Mouse (Mus musculus) heart, embryonic 12.5 days (tissue): ENCODE measurements around the gene Bhlhe41. TPM values are rescaled to one million over a fixed set of nuclear protein-coding genes. Genes with fewer than 3 reads are reported as not detected.

Experiments
- ATAC-seq: fragments of 200-750 bp; cut with Nextera tagmentation; 2 replicates; pipeline ENCODE4 v1.8.0; 2017; ENCODE audit warnings: moderate TSS enrichment, moderate library complexity; ENCODE audit not compliant: insufficient number of reproducible peaks, low FRiP score
- H3K27ac ChIP-seq: fragments of 300-500 bp; sonication (generic); 2 replicates; pipeline ENCODE4 v1.5.1; 2016; ENCODE audit warnings: mild to moderate bottlenecking, moderate library complexity; ENCODE audit not compliant: poor library complexity, severe bottlenecking
- H3K27me3 ChIP-seq: fragments of 300-500 bp; sonication (generic); replicated peaks from 2 replicates; pipeline ENCODE4 v1.6.1; 2016; ENCODE audit warnings: mild to moderate bottlenecking, moderate library complexity
- H3K36me3 ChIP-seq: fragments of 300-500 bp; sonication (generic); 2 replicates; pipeline ENCODE4 v1.6.1; 2016; ENCODE audit warnings: mild to moderate bottlenecking, moderate library complexity
- H3K4me1 ChIP-seq: fragments of 300-500 bp; sonication (generic); replicated peaks from 2 replicates; pipeline ENCODE4 v1.6.1; 2016; ENCODE audit warnings: mild to moderate bottlenecking
- H3K4me2 ChIP-seq: fragments of 300-500 bp; sonication (generic); 2 replicates; pipeline ENCODE4 v1.6.1; 2016; ENCODE audit warnings: mild to moderate bottlenecking, moderate library complexity
- H3K4me3 ChIP-seq: fragments of 300-500 bp; sonication (generic); 2 replicates; pipeline ENCODE4 v1.5.1; 2016; ENCODE audit warnings: mild to moderate bottlenecking
- H3K9ac ChIP-seq: fragments of 300-500 bp; sonication (generic); 2 replicates; pipeline ENCODE4 v1.6.1; 2016; ENCODE audit warnings: mild to moderate bottlenecking, moderate library complexity
- H3K9me3 ChIP-seq: fragments of 300-500 bp; sonication (generic); replicated peaks from 2 replicates; pipeline ENCODE4 v1.6.1; 2016; ENCODE audit warnings: mild to moderate bottlenecking, moderate library complexity
- WGBS: fragments of 180-500 bp; shearing (Covaris S2); methylation state at CpG from one replicate; pipeline ENCODE4 v1.1.7; 2016; 5-methylcytosine and 5-hydroxymethylcytosine counted together
- polyA plus RNA-seq: library from polyadenylated mRNA; unstranded; fragments of >200 nt; fragmentation: Nextera tagmentation; extraction: Ambion mirVana; gene quantifications from 2 replicates; pipeline ENCODE4 v1.2.1, GENCODE M21; 2016

Gene Bhlhe41
- polyA plus RNA-seq, 1 experiment from 2014 or later = 6.9 TPM

DNA sequence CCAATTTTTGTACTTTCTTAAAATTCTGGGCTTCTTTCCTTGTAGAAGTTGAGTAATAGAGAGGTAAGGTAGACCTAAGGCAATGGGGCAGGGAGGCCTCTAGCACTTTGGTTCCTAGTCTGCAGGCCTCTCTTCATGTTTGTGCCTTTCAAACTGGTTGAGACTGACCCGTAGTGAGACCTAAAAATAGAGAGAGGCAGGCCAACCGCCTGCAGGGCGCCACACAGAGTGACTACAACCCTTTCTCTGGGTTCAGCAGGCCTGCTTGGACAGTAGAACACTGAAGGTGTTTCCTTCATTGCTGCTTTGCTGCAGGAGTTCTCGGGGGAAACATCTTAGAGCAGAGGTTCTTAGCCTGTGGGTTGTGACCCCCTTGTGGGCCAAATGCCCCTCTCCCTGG, 5.6 kb upstream of the Bhlhe41 start:
- no peak for ATAC-seq
- Histone ChIP-seq H3K4me2 (no peak overlapping the region), H3K9me3 (no peaks in the 10 kb centered on the region), H3K4me1 (peaks cover 21% of the 10 kb centered on the region), H3K9ac (0 out of 2 replicates have a peak overlapping the region, but pooled peaks have one; percentile 17), H3K4me3 (no peak overlapping the region), H3K27me3 (no peaks in the 10 kb centered on the region), H3K36me3 (no peaks in the 10 kb centered on the region), H3K27ac (peak overlapping the region; percentile 79)
- 25% methylated on average over 4 of the region's 4 CpGs for WGBS

DNA sequence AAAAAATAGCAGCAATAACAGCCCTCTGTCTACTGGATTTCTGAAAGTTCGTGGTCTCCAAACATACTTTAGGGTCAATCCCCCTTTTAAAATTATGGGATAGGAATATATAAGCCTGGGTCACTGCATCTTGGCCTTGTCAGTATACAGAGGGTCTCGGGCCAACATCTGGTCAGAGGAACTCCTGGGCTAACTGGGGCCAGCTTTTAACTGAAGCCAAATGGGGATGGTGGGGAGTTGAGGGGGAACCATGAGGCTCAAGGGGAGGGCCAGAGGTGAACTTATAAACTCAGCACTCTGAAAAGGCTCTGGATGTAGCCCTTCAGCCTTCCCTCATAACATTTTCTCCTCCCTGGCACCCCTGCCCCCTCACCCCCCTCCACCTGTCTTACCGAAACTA, 1.8 kb upstream of the Bhlhe41 start:
- Histone ChIP-seq H3K9me3 (no peaks in the 10 kb centered on the region), H3K4me1 (peaks cover 25% of the 10 kb centered on the region), H3K9ac (no peak overlapping the region), H3K4me2 (peak overlapping the region; percentile 92; the same call in 1 of the 2 replicates), H3K27me3 (0 out of 2 replicates have a peak, but pooled peaks cover 4% of the 10 kb centered on the region), H3K36me3 (no peaks in the 10 kb centered on the region), H3K4me3 (no peak overlapping the region), H3K27ac (no peak overlapping the region)
- no peak for ATAC-seq
- 58% methylated on average over 3 of the region's 3 CpGs for WGBS

DNA sequence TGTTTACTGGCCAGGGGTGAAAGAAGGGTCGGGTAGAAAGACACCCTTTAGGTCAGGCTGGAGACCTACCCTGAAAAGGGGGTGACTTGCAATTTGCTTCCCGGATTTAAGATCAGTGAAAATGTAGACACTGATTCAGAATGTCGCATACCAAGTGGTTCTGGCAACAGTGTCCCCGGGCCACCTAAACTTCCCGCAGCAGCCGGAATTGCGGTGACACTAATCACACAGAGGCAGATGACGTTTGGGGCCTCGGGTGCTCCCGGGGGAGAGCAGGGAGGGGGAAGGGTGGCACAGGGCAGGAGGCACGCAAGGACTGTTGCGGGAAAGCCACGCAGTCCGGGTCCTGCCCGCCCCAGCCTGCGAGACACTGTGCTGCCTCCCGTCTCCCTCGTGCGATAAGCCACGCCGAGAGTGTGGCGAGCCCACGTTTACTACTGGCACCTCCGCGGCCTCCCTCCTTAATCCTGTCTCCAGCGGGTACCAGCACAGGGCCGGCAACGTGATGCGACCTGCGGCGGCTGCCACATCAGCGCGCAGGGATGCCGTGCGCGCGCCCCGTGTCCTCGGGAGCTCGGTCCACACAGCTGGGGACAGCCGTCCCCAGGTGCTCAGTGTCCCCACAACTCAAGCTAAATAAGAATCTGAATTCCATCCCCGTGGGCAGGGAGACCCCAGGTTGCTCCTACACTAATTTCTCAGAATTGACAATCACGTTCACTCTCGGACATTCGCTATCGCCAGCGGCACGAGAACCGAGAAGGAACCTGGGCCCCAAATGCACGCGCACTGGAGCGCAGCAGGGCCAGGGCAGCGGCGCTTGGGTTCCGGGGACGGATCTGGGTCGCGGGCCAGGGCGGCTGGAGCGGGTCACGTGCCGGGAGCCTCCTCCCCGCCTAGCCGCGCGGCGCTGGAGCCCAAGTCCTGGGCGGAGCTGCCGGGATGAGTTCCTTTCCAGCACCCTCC, 811 bp upstream of the Bhlhe41 start:
- Histone ChIP-seq H3K27me3 (0 out of 2 replicates have a peak, but pooled peaks cover 4% of the 10 kb centered on the region), H3K36me3 (no peaks in the 10 kb centered on the region), H3K4me2 (peak overlapping the region; percentile 92), H3K4me1 (peaks cover 19% of the 10 kb centered on the region), H3K4me3 (peak overlapping the region; percentile 73), H3K27ac (peak overlapping the region; percentile 86), H3K9me3 (no peaks in the 10 kb centered on the region), H3K9ac (peak overlapping the region; percentile 73)
- WGBS = under 1% methylated on average over 69 of the region's 69 CpGs
- ATAC-seq = peak; percentile 34; the same call in 1 of the 2 replicates

DNA sequence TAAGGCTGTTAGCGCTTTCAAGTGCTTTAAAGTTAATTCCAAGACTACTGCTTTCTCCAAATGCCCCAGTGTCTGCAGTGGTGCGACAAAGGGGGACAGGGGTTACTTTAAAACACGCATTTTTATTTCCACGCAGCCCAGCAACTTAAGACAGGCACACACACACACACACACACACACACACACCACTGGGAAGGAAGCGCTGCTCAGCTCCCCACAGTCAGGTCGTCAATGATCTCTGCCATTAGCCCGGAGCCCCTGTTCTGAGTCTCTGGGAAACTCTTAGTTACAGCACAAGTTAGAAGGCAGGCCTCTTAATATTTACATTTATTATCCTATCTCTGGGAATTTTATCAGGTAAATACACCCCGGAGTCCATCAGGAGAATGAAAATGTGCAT, 1.2 kb downstream of the Bhlhe41 start:
- ATAC-seq = no peak
- Histone ChIP-seq H3K9ac (peak overlapping the region; percentile 79), H3K27ac (0 out of 2 replicates have a peak overlapping the region, but pooled peaks have one; percentile 71), H3K27me3 (0 out of 2 replicates have a peak, but pooled peaks cover 4% of the 10 kb centered on the region), H3K36me3 (no peaks in the 10 kb centered on the region; the same call in 1 of the 2 replicates), H3K9me3 (no peaks in the 10 kb centered on the region), H3K4me1 (peaks cover 7% of the 10 kb centered on the region), H3K4me2 (peak overlapping the region; percentile 92), H3K4me3 (peak overlapping the region; percentile 73)
- WGBS = 2% methylated on average over 8 of the region's 8 CpGs

DNA sequence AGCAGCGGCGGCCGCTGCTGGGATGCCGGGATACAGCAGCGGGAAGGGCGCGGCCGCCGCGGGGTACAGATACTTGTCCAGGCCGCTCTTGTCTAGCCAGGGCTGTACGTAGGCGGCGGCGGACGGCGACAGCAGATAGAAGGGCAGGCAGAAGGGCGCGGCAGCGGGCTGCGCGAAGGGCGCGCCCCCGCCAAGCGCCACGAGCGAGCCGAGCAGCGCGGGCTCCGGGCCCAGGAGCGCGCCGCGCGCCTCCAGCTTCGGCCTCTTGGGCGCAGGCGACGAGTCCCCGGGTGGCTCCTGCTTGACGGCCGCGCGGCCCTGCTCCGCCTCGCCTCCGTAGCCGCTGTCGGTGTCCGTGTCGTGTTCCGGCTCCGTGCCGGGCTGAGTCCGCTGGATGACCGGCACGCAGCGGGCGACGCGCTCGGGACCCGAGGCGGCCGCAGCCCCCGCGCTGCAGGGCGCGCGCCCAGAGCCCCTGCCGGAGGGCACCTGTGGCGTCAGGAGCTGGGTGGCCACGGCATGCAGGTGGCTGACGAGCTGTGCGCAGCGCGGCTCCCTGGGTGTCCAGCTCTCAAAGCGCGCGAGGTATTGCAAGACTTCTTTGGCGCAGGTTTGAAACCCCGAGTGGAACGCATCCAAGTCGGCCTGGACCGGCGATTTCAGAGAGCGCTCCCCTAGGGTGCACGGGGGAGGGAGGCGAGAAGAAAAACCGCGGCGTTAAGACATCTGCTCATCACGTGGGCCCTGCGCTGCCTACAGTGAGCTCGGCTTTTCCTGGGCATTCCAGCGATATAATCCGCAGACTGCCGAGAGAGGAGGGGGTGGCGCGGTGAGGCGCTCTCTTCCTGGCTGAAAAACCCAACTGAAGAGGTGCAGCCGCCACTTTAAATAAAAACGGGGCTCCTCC, 2.0 kb downstream of the Bhlhe41 start:
- Histone ChIP-seq H3K4me3 (peak overlapping the region; percentile 73), H3K9me3 (no peaks in the 10 kb centered on the region), H3K9ac (peak overlapping the region; percentile 79), H3K27ac (peak overlapping the region; percentile 71), H3K4me2 (peak overlapping the region; percentile 92), H3K27me3 (0 out of 2 replicates have a peak, but pooled peaks cover 4% of the 10 kb centered on the region), H3K36me3 (no peaks in the 10 kb centered on the region; the same call in 1 of the 2 replicates), H3K4me1 (peaks cover 6% of the 10 kb centered on the region)
- under 1% methylated on average over 104 of the region's 105 CpGs for WGBS
- ATAC-seq = peak; percentile 46

DNA sequence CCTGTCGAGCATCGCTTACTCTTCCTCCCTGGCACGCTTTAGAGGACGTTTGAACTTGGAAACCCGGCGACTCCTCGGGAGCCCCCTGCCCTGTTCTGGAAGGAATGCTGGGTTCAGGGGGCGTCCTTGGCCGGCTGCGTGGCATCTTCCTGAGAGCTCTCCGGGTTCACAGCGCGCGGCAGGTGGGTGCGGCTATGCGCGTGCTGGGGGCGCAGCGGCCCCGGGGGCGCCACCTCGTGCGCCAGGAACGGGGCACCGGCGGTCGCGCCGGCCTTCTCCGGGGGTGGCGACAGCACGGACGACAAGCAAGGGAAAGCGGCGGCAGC, 2.7 kb downstream of the Bhlhe41 start:
- Histone ChIP-seq H3K36me3 (no peaks in the 10 kb centered on the region; the same call in 1 of the 2 replicates), H3K9me3 (no peaks in the 10 kb centered on the region), H3K27ac (peak overlapping the region; percentile 71), H3K4me2 (peak overlapping the region; percentile 92), H3K4me1 (peaks cover 6% of the 10 kb centered on the region), H3K4me3 (peak overlapping the region; percentile 73), H3K9ac (peak overlapping the region; percentile 79), H3K27me3 (0 out of 2 replicates have a peak, but pooled peaks cover 4% of the 10 kb centered on the region)
- ATAC-seq = no peak
- 2% methylated on average over 33 of the region's 35 CpGs for WGBS

DNA sequence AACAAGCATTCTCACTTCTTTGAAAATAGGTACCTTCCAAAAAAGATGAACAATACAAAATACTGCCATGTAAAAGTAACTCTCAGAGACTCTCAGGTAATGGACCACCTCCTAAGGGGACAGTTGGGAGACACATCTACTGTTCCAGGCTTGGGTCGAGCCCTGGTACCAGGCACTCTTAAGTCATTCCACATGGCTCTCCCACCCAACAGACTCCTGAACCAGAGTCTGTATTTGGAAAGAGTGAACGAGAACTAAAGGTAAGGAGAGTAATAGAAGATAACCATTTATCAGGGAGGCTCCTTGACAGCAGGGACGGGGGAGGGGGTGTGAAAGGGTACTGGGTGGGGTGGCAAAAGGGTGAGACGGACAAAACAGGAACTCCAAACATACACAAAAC, 3.0 kb downstream of the Bhlhe41 start:
- H3K9ac ChIP-seq = peak overlapping the region; percentile 79
- H3K27me3 ChIP-seq = 0 out of 2 replicates have a peak, but pooled peaks cover 4% of the 10 kb centered on the region
- ATAC-seq = no peak
- H3K4me2 ChIP-seq = peak overlapping the region; percentile 92
- no peaks in the 10 kb centered on the region; the same call in 1 of the 2 replicates for H3K36me3 ChIP-seq
- WGBS = 13% methylated on average over 4 of the region's 4 CpGs
- H3K4me3 ChIP-seq = peak overlapping the region; percentile 73
- no peaks in the 10 kb centered on the region for H3K9me3 ChIP-seq
- peaks cover 6% of the 10 kb centered on the region for H3K4me1 ChIP-seq
- H3K27ac ChIP-seq = no peak overlapping the region

DNA sequence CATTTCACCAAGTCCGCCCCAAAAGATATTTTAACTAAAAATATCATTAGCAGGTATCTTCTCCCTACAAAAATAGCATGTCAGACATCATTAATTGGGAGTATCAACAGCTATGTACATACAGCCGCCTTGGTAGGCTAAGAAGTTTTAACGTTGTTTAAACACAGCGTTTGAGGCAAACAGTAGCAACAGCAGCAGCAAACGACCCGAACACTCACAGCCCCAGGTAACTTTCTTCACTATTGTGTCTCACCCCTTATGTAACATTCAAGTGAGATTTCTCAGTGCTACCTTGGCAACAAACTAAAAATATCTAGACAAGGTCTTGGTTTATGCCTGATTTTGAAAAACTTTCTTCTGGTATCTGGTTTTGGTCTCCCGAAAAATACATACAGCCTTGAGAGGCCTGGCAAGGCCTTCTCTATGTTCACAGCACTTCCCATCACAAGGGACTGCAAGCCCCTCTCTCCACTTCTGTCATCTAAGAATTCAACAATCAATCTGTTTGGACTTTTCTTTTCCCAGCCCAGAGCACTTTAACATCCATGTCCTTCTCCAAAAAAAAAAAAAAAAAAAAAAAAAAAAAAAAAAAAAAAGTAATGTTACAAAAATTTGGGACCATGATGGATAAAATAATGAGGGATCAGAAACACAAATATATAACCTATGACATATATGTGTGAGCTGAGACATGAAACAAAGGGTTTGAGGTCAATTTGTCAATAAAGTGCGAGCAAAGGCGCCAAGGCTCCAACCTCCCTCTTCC, 3.7 kb downstream of the Bhlhe41 start:
- Histone ChIP-seq H3K9ac (peak overlapping the region; percentile 79; the same call in 1 of the 2 replicates), H3K36me3 (no peaks in the 10 kb centered on the region; the same call in 1 of the 2 replicates), H3K27ac (no peak overlapping the region), H3K4me3 (peak overlapping the region; percentile 73), H3K4me2 (peak overlapping the region; percentile 92), H3K4me1 (peaks cover 6% of the 10 kb centered on the region), H3K9me3 (no peaks in the 10 kb centered on the region), H3K27me3 (0 out of 2 replicates have a peak, but pooled peaks cover 4% of the 10 kb centered on the region)
- 70% methylated on average over 9 of the region's 9 CpGs for WGBS
- ATAC-seq = no peak

DNA sequence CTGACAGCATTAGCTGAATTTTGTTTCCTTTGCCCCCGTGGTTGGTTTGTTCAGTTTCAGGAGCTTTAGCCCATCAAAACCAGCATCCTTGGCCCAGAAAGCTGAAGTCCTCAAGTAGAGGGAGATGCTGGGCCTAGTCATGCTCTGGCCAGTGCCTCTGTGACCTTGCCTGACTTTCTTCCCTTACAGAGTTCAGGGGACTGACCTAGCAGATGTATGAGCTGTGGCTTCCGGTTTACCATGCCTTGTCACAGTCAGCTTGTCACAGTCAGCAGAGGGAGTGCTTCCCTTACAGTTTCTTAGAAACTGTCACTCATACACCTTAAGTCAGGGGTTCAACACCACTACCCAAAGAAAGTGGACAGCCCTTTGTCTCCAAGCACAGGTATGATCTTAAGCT, 5.0 kb downstream of the Bhlhe41 start:
- Histone ChIP-seq H3K4me3 (no peak overlapping the region), H3K9me3 (no peaks in the 10 kb centered on the region), H3K27ac (no peak overlapping the region), H3K9ac (no peak overlapping the region), H3K4me1 (peaks cover 12% of the 10 kb centered on the region), H3K36me3 (no peaks in the 10 kb centered on the region; the same call in 1 of the 2 replicates), H3K4me2 (no peak overlapping the region), H3K27me3 (0 out of 2 replicates have a peak, but pooled peaks cover 4% of the 10 kb centered on the region)
- 32% methylated on average over 2 of the region's 2 CpGs for WGBS
- no peak for ATAC-seq

DNA sequence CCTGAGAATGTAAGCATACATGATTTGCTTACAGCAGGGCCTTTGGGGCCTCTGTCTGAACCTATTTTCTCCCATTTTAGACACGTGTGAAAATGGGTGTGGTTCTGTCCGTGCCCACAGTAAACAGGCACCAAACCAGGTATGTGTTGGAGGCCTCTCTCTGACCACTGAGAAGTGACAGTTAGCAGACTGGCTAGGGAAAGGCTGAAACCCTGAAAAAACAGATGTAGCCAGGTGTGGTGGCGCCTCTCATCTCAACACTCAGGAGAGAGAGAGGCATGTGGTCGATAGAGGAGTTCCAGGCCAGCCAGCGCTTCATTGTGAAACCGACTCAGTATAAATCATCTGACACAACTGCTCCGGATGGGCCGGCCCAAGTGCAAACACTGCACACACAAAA, 6.9 kb downstream of the Bhlhe41 start:
- 64% methylated on average over 8 of the region's 8 CpGs for WGBS
- 0 out of 2 replicates have a peak, but pooled peaks cover 4% of the 10 kb centered on the region for H3K27me3 ChIP-seq

More for the DNA sequence above, 6.9 kb downstream of the Bhlhe41 start:
- no peaks in the 10 kb centered on the region for H3K9me3 ChIP-seq
- H3K4me1 ChIP-seq = peaks cover 19% of the 10 kb centered on the region
- ATAC-seq = no peak
- no peak overlapping the region for H3K4me3 ChIP-seq
- no peaks in the 10 kb centered on the region; the same call in 1 of the 2 replicates for H3K36me3 ChIP-seq
- no peak overlapping the region for H3K27ac ChIP-seq
- H3K9ac ChIP-seq = no peak overlapping the region
- no peak overlapping the region for H3K4me2 ChIP-seq
